Mouse (Mus musculus): ENCODE data around the gene Tle2. TPM values are rescaled to one million over a fixed set of nuclear protein-coding genes. Genes with fewer than 3 reads are reported as not detected.

The Tle2 gene
- total and polyA plus RNA-seq, 3 experiments = 0.19 to 2.4 TPM; not detected in 1

DNA sequence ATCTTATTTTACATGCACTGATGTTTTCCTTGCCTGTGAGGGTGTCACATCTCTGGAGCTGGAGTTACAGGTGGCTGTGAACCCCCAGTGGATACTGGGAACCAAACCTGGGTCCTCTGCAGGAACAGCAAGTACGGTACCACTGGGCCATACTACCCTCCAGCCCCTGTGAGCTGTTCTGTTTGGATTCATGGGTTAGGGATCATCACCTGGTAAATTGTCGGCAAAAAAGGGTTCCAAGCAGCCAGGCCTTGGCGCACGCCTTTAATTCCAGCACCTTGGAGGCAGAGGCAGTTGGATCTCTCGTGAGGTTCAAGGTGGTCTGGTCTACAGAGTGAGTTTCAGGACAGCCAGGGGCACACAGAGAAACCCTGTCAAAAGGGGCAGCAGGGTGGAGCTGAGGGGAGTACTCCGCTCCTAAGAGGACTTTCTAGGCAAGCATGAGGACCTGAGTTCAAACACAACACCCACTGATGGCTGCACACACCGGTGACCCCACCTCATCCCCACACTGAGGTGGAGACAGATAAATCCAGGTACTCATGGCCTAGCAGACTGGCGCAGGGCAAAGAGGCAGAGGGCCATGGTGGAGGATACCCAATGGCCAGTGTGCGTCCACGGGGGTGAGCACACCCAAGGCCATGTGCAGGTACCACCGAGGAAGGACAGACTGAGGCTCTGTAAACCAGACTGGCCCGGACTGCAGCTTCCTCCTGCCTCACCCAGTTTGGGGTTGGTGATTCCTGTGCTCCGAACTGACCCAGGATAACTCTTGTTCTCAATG is 27.4 kb upstream of the Tle2 start:
- Histone ChIP-seq H3K27ac (ENCODE audit: control insufficient read depth, low read depth, low read length) (peak overlapping the region; percentile 52), H3K4me1 (ENCODE audit: control insufficient read depth in 1 of 2, insufficient read depth in 2 of 2, low read length in 2 of 2) (peaks cover 14 to 30% of the 10 kb centered on the region in 2 experiments)
- TF ChIP-seq TCF12 (IDR thresholded peaks at IDR 0.05; ENCODE audit: low read depth, low read length) = no peak
- TF ChIP-seq NRF1 (IDR thresholded peaks at IDR 0.05; ENCODE audit: insufficient read depth, low read depth, low read length, poor library complexity, severe bottlenecking) = no peak
- no peak for TF ChIP-seq CHD1 (IDR thresholded peaks at IDR 0.05; ENCODE audit: low read depth, low read length)
- no peak for TF ChIP-seq GABPA (IDR thresholded peaks at IDR 0.05; ENCODE audit: low read depth, low read length)
- TF ChIP-seq ZNF384 (IDR thresholded peaks at IDR 0.05; ENCODE audit: low read depth, low read length) = no peak
- TF ChIP-seq JUND (IDR thresholded peaks at IDR 0.05; ENCODE audit: low read depth, low read length) = no peak
- no peak for TF ChIP-seq TAL1 (IDR thresholded peaks at IDR 0.05; ENCODE audit: low read length)
- no peak for TF ChIP-seq POLR2AphosphoS5 (IDR thresholded peaks at IDR 0.05; ENCODE audit: borderline replicate concordance, low read depth, low read length)
- no peak for TF ChIP-seq HCFC1 (IDR thresholded peaks at IDR 0.05; ENCODE audit: low read depth, low read length)
- no peak for TF ChIP-seq TBP (IDR thresholded peaks at IDR 0.05; ENCODE audit: low read depth, low read length)

DNA sequence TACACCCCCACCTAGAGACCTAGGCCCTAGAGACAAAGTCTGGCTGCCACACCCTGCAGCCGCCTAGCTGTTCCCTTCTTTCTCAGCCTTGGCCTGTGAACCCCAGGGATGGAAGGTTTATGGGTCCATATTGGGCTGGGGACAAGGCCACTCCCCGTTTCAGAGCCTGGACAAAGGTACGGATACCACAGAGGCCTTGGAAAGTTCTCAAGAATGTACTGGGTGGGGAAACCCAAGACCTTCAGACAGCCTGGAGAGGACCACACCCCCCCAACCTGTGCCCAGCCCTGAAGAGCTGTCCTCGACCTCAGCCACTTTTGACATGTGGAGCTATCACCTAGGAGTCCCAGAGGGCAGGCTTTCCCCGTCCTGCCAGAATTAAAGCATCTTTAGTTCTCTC is 25.4 kb upstream of the Tle2 start:
- TF ChIP-seq MEF2A (IDR thresholded peaks at IDR 0.05; ENCODE audit: extremely low read depth, insufficient replicate concordance, low read depth, low read length, poor library complexity, severe bottlenecking) = no peak
- no peak for DNase-seq (ENCODE audit: low read depth, low spot score)
- Histone ChIP-seq H3K36me3 (ENCODE audit: control insufficient read depth in 1 of 2, insufficient read depth in 2 of 2, low read length in 2 of 2) (peaks cover 0 to 11% of the 10 kb centered on the region in 2 experiments; a peak in 2 of 4 replicates), H3K4me3 (ENCODE audit: control insufficient read depth in 1 of 2, insufficient read depth in 1 of 2, low read depth in 2 of 2, low read length in 2 of 2) (no peak overlapping the region), H3K79me2 (ENCODE audit: control insufficient read depth, insufficient read depth, low read length, poor library complexity) (peaks cover 10% of the 10 kb centered on the region), H3K9me3 (replicated peaks; ENCODE audit: insufficient read depth, low read length) (no peaks in the 10 kb centered on the region), H3K4me1 (ENCODE audit: control insufficient read depth in 1 of 2, insufficient read depth in 2 of 2, low read length in 2 of 2) (peaks cover 12 to 24% of the 10 kb centered on the region in 2 experiments), H3K27ac (ENCODE audit: control insufficient read depth, low read depth, low read length) (no peak overlapping the region), H3K27me3 (ENCODE audit: control insufficient read depth in 1 of 2, insufficient read depth in 2 of 2, low read length in 2 of 2) (no peaks in the 10 kb centered on the region), H3K9ac (ENCODE audit: control insufficient read depth, low read depth, low read length, poor library complexity, severe bottlenecking) (no peak overlapping the region)

More for the DNA sequence above, 27.4 kb upstream of the Tle2 start:
- peaks cover 0 to 13% of the 10 kb centered on the region in 2 experiments; a peak in 2 of 4 replicates for H3K36me3 ChIP-seq (ENCODE audit: control insufficient read depth in 1 of 2, insufficient read depth in 2 of 2, low read length in 2 of 2)
- no peaks in the 10 kb centered on the region for H3K27me3 ChIP-seq (ENCODE audit: control insufficient read depth in 1 of 2, insufficient read depth in 2 of 2, low read length in 2 of 2)
- DNase-seq (ENCODE audit: low read depth, low spot score) = no peak
- peaks cover 29% of the 10 kb centered on the region for H3K79me2 ChIP-seq (ENCODE audit: control insufficient read depth, insufficient read depth, low read length, poor library complexity)
- H3K9ac ChIP-seq (ENCODE audit: control insufficient read depth, low read depth, low read length, poor library complexity, severe bottlenecking) = peak overlapping the region; percentile 10; the same call in 1 of the 2 replicates
- no peaks in the 10 kb centered on the region for H3K9me3 ChIP-seq (replicated peaks; ENCODE audit: insufficient read depth, low read length)
- no peak overlapping the region for H3K4me3 ChIP-seq (ENCODE audit: control insufficient read depth in 1 of 2, insufficient read depth in 1 of 2, low read depth in 2 of 2, low read length in 2 of 2)

DNA sequence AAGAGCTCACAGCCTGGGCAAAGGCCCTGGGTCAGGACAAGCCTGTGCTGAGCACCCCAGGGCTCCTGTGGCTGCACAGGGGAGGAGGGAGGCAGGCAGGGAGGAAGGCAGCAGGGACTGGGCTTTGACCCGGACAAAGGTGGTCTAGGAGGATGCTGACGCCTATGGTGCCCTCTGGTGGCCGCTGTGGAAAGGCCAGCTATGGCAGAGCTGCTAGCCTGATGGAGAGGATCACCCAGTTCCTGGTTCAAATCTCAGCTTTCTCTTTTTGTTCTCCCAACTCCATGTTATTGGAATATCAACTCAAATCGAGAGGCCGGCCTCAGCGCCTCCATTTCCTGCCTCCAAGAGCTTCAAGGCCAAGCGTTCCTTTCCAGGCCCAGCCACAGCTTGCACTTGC is 24.1 kb upstream of the Tle2 start:
- H3K9me3 ChIP-seq (replicated peaks; ENCODE audit: insufficient read depth, low read length) = no peaks in the 10 kb centered on the region
- H3K9ac ChIP-seq (ENCODE audit: control insufficient read depth, low read depth, low read length, poor library complexity, severe bottlenecking) = peak overlapping the region; percentile 26; the same call in 1 of the 2 replicates
- H3K4me3 ChIP-seq (ENCODE audit: control insufficient read depth in 1 of 2, insufficient read depth in 1 of 2, low read depth in 2 of 2, low read length in 2 of 2) = no peak overlapping the region
- DNase-seq (ENCODE audit: low read depth, low spot score) = peak; percentile 82
- TF ChIP-seq MAZ (IDR thresholded peaks at IDR 0.05; ENCODE audit: low read depth, low read length) (no peak), TCF12 (IDR thresholded peaks at IDR 0.05; ENCODE audit: low read depth, low read length) (no peak), SMC3 (IDR thresholded peaks at IDR 0.05; ENCODE audit: low read depth, low read length) (peak; percentile 65), RAD21 (IDR thresholded peaks at IDR 0.05; ENCODE audit: low read depth, low read length) (peak; percentile 30), CTCF (IDR thresholded peaks at IDR 0.05 in 2 of 3, conservative IDR thresholded peaks at IDR 0.05 in 1 of 3; ENCODE audit: control insufficient read depth in 1 of 3, insufficient read depth in 1 of 3, low read depth in 2 of 3, low read length in 3 of 3, poor library complexity in 1 of 3, severe bottlenecking in 1 of 3) (peak; percentile 86 to 96 (median 93)), MAFK (IDR thresholded peaks at IDR 0.05; ENCODE audit: borderline replicate concordance, low read depth, low read length) (no peak)
- peaks cover 12 to 21% of the 10 kb centered on the region in 2 experiments for H3K4me1 ChIP-seq (ENCODE audit: control insufficient read depth in 1 of 2, insufficient read depth in 2 of 2, low read length in 2 of 2)
- peaks cover 0 to 11% of the 10 kb centered on the region in 2 experiments; a peak in 2 of 4 replicates for H3K36me3 ChIP-seq (ENCODE audit: control insufficient read depth in 1 of 2, insufficient read depth in 2 of 2, low read length in 2 of 2)
- H3K27ac ChIP-seq (ENCODE audit: control insufficient read depth, low read depth, low read length) = no peak overlapping the region
- no peaks in the 10 kb centered on the region for H3K79me2 ChIP-seq (ENCODE audit: control insufficient read depth, insufficient read depth, low read length, poor library complexity)
- H3K27me3 ChIP-seq (ENCODE audit: control insufficient read depth in 1 of 2, insufficient read depth in 2 of 2, low read length in 2 of 2) = no peaks in the 10 kb centered on the region

All from MEL (cell line).